Mouse (Mus musculus): ENCODE results near the gene Tubgcp2. TPM values are rescaled to one million over a fixed set of nuclear protein-coding genes. Genes with fewer than 3 reads are reported as not detected.

The Tubgcp2 gene
- polyA plus RNA-seq (2015; fragmentation: Nextera tagmentation; extraction: Ambion mirVana), result 49.7 and 55.3 TPM in 2 replicates

GRCm38 (mm10) chr7:140036281-140037170 lies at the start of gene Tubgcp2, which contains the start of gene Zfp511:
Gene Tubgcp2 (minus strand): TSS chr7:140036669.
Gene Zfp511 (plus strand): TSS chr7:140036391.
- peak within 1 kb of the TSS; percentile 88 for H3K4me2 ChIP-seq (replicated peaks)
- peaks cover 42% of the 10 kb centered on the region for H3K36me3 ChIP-seq
- no peaks in the 10 kb centered on the region for H3K9me3 ChIP-seq (replicated peaks)
- peak within 1 kb of the TSS; percentile 94 for H3K27ac ChIP-seq (replicated peaks)
- peak within 1 kb of the TSS; percentile 73 for H3K4me3 ChIP-seq (replicated peaks)
- ATAC-seq (ENCODE audit: insufficient number of reproducible peaks, low FRiP score, low TSS enrichment, low read depth), result peak; percentile 96
- 2% methylated on average over 68 of the region's 69 CpGs for WGBS
- H3K9ac ChIP-seq, result peak within 1 kb of the TSS; percentile 89
- no peaks in the 10 kb centered on the region for H3K27me3 ChIP-seq
- peaks cover 18% of the 10 kb centered on the region for H3K4me1 ChIP-seq

GRCm38 (mm10) chr7:140082242-140082678 lies 45.8 kb upstream of the Tubgcp2 start, which contains the start of gene Caly:
Gene Caly (minus strand): TSS chr7:140082548.
- H3K9me3 ChIP-seq (replicated peaks), result no peaks in the 10 kb centered on the region
- H3K36me3 ChIP-seq, result no peaks in the 10 kb centered on the region
- no peak within 1 kb of the TSS for H3K27ac ChIP-seq (replicated peaks)
- WGBS, result 6% methylated on average over 18 of the region's 18 CpGs
- no peak within 1 kb of the TSS for H3K4me3 ChIP-seq (replicated peaks)
- peak; percentile 43; the same call in 1 of the 2 replicates for ATAC-seq (ENCODE audit: insufficient number of reproducible peaks, low FRiP score, low TSS enrichment, low read depth)
- no peak within 1 kb of the TSS for H3K9ac ChIP-seq
- peaks cover 20% of the 10 kb centered on the region for H3K4me1 ChIP-seq
- no peak within 1 kb of the TSS for H3K4me2 ChIP-seq (replicated peaks)
- H3K27me3 ChIP-seq, result peaks cover 43% of the 10 kb centered on the region

DNA sequence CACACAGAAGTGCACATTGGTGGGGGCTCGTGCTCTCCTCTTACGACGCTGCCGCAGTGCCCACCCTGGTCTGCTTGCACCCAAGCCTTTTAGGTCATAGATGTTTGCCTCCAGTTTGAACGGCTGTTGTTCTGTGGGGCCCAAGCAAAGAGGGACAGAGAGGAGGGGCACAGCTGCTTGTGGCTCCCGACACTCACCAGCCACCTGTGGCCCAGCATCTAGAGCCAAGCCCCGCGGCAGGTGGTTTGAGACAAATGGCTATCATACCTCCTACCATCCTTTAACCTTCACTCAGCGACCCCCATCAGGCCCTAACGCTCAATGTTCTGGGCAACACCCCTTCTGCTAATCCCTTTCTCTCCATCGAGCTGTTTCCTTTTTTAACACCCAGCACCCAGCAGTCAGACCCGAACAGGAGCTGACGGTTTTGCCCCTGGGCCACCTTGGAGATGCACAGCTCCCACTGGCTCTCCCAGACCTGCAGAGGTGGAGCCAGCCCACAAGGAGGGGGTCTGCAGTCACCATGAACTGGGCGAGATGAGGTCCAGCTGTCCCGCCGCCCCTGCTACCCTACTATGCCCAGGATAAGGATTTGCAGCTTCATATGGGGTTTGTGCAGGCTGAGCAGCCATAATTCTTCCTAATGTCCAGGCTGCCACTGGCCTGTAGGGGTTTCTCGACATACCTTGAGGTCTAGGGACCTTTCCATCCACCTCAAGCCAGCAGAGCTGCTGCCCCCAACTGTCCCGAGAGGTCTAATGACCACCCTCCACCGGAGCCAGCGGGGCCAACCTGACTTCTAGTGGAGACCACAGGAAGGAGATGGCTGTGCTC lies 45.2 kb upstream of the Tubgcp2 start:
- peaks cover 43% of the 10 kb centered on the region for H3K27me3 ChIP-seq
- peaks cover 20% of the 10 kb centered on the region for H3K4me1 ChIP-seq
- 18% methylated on average over 20 of the region's 20 CpGs for WGBS
- H3K4me2 ChIP-seq (replicated peaks), result no peak overlapping the region
- no peak overlapping the region for H3K4me3 ChIP-seq (replicated peaks)
- H3K27ac ChIP-seq (replicated peaks), result no peak overlapping the region
- H3K36me3 ChIP-seq, result no peaks in the 10 kb centered on the region
- no peaks in the 10 kb centered on the region for H3K9me3 ChIP-seq (replicated peaks)
- 0 out of 2 replicates have a peak, but pooled peaks have one; percentile 6 for ATAC-seq (ENCODE audit: insufficient number of reproducible peaks, low FRiP score, low TSS enrichment, low read depth)
- H3K9ac ChIP-seq, result no peak overlapping the region

DNA sequence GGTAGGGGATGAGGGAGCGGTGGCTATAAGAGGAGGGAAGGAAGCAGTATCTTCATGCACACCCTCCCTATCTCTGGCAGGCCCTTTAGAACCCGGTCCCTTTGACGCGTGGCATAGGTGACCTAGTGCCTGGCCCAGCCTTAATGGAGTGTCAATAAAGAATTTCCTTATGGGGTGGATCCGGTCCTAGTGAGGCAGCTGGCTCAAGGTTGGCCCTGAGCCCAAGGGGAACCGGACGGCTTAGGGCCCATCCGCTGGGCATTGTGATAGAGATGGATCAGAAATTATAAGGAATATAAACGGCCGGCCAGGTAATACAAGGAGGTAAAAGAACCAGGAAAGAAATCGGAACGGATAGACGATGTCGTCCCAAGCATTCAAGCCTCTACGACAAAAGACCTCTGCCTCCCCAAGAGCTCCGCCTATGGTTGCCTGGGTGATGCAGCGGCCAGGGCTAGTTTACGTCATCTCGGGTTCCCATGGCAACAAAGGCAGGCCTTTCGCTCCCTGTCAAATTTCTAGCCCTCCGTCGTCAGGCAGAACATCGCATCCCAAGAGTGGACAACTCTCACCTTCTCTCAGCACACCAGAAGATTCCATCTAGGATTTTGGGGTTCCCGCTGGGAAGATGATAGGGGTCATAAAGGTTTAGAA lies 44.2 kb upstream of the Tubgcp2 start:
- no peak overlapping the region for H3K9ac ChIP-seq
- H3K27me3 ChIP-seq, result peaks cover 43% of the 10 kb centered on the region
- peak overlapping the region; percentile 44 for H3K4me2 ChIP-seq (replicated peaks)
- peaks cover 20% of the 10 kb centered on the region for H3K4me1 ChIP-seq
- WGBS, result 4% methylated on average over 24 of the region's 24 CpGs
- peak; percentile 58 for ATAC-seq (ENCODE audit: insufficient number of reproducible peaks, low FRiP score, low TSS enrichment, low read depth)
- H3K9me3 ChIP-seq (replicated peaks), result no peaks in the 10 kb centered on the region
- H3K36me3 ChIP-seq, result no peaks in the 10 kb centered on the region
- H3K27ac ChIP-seq (replicated peaks), result no peak overlapping the region
- H3K4me3 ChIP-seq (replicated peaks), result peak overlapping the region; percentile 26

DNA sequence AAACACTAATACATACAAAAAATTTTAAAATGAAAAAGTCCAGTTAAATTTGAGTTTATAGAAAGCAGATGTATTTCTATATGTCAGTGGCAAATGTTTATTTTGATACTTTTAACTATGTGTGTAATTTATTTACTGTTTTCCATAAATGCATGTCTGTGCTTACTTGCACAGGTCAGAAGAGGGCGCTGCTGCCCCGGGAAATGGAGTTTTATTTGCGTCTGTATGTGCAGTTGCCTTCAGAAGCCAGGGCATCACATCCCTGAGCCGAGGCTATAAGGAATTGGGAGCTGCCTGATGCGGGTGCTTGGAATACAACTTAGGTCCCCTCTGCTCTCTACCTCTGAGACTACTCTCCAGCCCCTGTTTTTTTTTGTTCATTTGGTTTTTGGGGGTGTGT lies 42.2 kb upstream of the Tubgcp2 start:
- ATAC-seq (ENCODE audit: insufficient number of reproducible peaks, low FRiP score, low TSS enrichment, low read depth), result no peak
- H3K4me1 ChIP-seq, result peaks cover 20% of the 10 kb centered on the region
- H3K27ac ChIP-seq (replicated peaks), result no peak overlapping the region
- H3K4me2 ChIP-seq (replicated peaks), result no peak overlapping the region
- H3K36me3 ChIP-seq, result no peaks in the 10 kb centered on the region
- H3K27me3 ChIP-seq, result peaks cover 45% of the 10 kb centered on the region
- H3K9me3 ChIP-seq (replicated peaks), result no peaks in the 10 kb centered on the region
- H3K9ac ChIP-seq, result no peak overlapping the region
- H3K4me3 ChIP-seq (replicated peaks), result no peak overlapping the region
- 2% methylated on average over 5 of the region's 5 CpGs for WGBS

- H3K4me3 ChIP-seq (replicated peaks), result no peak overlapping the region
- no peaks in the 10 kb centered on the region for H3K36me3 ChIP-seq
- H3K4me2 ChIP-seq (replicated peaks), result no peak overlapping the region
- H3K27ac ChIP-seq (replicated peaks), result no peak overlapping the region
- no peak overlapping the region for H3K9ac ChIP-seq
- H3K9me3 ChIP-seq (replicated peaks), result no peaks in the 10 kb centered on the region
- 56% methylated on average over 6 of the region's 6 CpGs for WGBS
- no peak for ATAC-seq (ENCODE audit: insufficient number of reproducible peaks, low FRiP score, low TSS enrichment, low read depth)
- peaks cover 46% of the 10 kb centered on the region for H3K27me3 ChIP-seq
- peaks cover 20% of the 10 kb centered on the region for H3K4me1 ChIP-seq
Measured at GRCm38 (mm10) chr7:140077698-140078097, 41.2 kb upstream of the Tubgcp2 start.

- Histone ChIP-seq H3K27me3 (peaks cover 38% of the 10 kb centered on the region), H3K9me3 (replicated peaks) (0 out of 2 replicates have a peak, but pooled peaks cover 4% of the 10 kb centered on the region), H3K27ac (replicated peaks) (no peak overlapping the region), H3K9ac (no peak overlapping the region), H3K4me3 (replicated peaks) (peak overlapping the region; percentile 33), H3K4me2 (replicated peaks) (peak overlapping the region; percentile 45), H3K36me3 (no peaks in the 10 kb centered on the region), H3K4me1 (0 out of 2 replicates have a peak, but pooled peaks cover 5% of the 10 kb centered on the region)
- ATAC-seq (ENCODE audit: insufficient number of reproducible peaks, low FRiP score, low TSS enrichment, low read depth), result no peak
- 35% methylated on average over 39 of the region's 39 CpGs for WGBS
Measured at GRCm38 (mm10) chr7:140070042-140070711, 33.7 kb upstream of the Tubgcp2 start.

DNA sequence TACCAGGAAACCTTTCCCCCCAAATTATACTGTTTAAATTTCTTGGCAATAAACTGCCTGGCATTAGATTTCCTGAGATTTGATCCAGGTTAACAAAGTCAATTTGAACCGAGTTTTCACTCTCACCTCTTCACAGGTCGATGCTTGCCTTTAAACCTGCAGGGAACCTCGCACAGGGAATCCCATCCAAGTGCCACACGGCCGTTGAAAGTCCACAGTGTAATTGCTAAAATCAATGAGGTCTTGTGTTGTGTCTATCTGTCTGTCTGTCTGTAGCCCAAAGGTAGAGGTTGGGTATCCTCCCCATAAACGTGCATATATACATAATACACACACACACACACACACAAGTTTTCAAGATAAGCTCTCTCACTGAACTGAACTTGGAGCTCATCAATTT lies 30.9 kb upstream of the Tubgcp2 start:
- Histone ChIP-seq H3K9ac (no peak overlapping the region), H3K27me3 (peaks cover 48% of the 10 kb centered on the region), H3K4me1 (0 out of 2 replicates have a peak, but pooled peaks cover 5% of the 10 kb centered on the region), H3K27ac (replicated peaks) (no peak overlapping the region), H3K36me3 (no peaks in the 10 kb centered on the region), H3K9me3 (replicated peaks) (0 out of 2 replicates have a peak, but pooled peaks cover 4% of the 10 kb centered on the region), H3K4me2 (replicated peaks) (no peak overlapping the region), H3K4me3 (replicated peaks) (no peak overlapping the region)
- no peak for ATAC-seq (ENCODE audit: insufficient number of reproducible peaks, low FRiP score, low TSS enrichment, low read depth)
- WGBS, result 51% methylated on average over 6 of the region's 6 CpGs

- no peak for ATAC-seq (ENCODE audit: insufficient number of reproducible peaks, low FRiP score, low TSS enrichment, low read depth)
- Histone ChIP-seq H3K27me3 (peaks cover 69% of the 10 kb centered on the region), H3K27ac (replicated peaks) (no peak overlapping the region), H3K36me3 (no peaks in the 10 kb centered on the region), H3K9ac (no peak overlapping the region), H3K4me1 (peaks cover 19% of the 10 kb centered on the region), H3K4me2 (replicated peaks) (no peak overlapping the region), H3K4me3 (replicated peaks) (no peak overlapping the region), H3K9me3 (replicated peaks) (0 out of 2 replicates have a peak, but pooled peaks cover 4% of the 10 kb centered on the region)
- WGBS, result 19% methylated on average over 7 of the region's 7 CpGs
Measured at GRCm38 (mm10) chr7:140063092-140063491, 26.6 kb upstream of the Tubgcp2 start.

DNA sequence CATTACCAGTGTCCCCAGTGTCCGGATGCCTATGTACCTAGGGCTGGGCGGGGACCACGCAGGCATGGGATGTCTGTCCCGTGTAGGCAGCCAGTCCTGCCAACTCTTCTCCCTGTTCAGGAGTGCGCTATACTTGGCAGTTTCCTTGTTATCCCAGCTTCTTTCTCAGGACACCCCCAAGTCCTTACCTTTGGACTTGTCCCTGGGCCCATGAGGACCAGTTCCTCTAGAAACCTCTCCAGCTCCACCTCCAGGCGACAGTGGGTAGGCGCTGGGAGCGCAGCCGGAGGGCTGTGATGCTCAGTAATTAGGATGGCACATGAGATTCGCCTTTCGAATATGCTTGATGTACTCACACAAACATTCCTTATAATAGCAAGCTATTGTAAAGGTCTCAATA lies 25.8 kb upstream of the Tubgcp2 start:
- peaks cover 77% of the 10 kb centered on the region for H3K27me3 ChIP-seq
- no peak overlapping the region for H3K4me3 ChIP-seq (replicated peaks)
- no peaks in the 10 kb centered on the region for H3K36me3 ChIP-seq
- H3K9ac ChIP-seq, result no peak overlapping the region
- H3K27ac ChIP-seq (replicated peaks), result no peak overlapping the region
- 0 out of 2 replicates have a peak, but pooled peaks have one; percentile 12 for ATAC-seq (ENCODE audit: insufficient number of reproducible peaks, low FRiP score, low TSS enrichment, low read depth)
- H3K4me1 ChIP-seq, result peaks cover 27% of the 10 kb centered on the region
- 20% methylated on average over 11 of the region's 11 CpGs for WGBS
- 0 out of 2 replicates have a peak, but pooled peaks cover 4% of the 10 kb centered on the region for H3K9me3 ChIP-seq (replicated peaks)
- no peak overlapping the region for H3K4me2 ChIP-seq (replicated peaks)
